Mouse (Mus musculus) neural tube, postnatal 0 days (tissue): ENCODE data around the gene Ccdc54. TPM values are rescaled to one million over a fixed set of nuclear protein-coding genes. Genes with fewer than 3 reads are reported as not detected.

Experiments
- polyA plus RNA-seq: library from polyadenylated mRNA; unstranded; fragments of >200 nt; fragmentation: Nextera tagmentation; extraction: Ambion mirVana; gene quantifications from 2 replicates; pipeline ENCODE4 v1.2.1, GENCODE M21; 2015

Gene Ccdc54
- polyA plus RNA-seq, result not detected in 2 replicates

GRCm38 (mm10) chr16:50591054-50591453 is at the start of gene Ccdc54:
TSS of gene Ccdc54 (minus strand) at chr16:50591154.

Other genes starting within 250 kb of the Ccdc54 start
- 13.6 and 14.2 TPM in 2 replicates for gene Bbx, start 158.8 kb downstream of the Ccdc54 start, polyA plus RNA-seq